ENCODE assay signal across 13 mouse cellular contexts in the genomic region with DNA sequence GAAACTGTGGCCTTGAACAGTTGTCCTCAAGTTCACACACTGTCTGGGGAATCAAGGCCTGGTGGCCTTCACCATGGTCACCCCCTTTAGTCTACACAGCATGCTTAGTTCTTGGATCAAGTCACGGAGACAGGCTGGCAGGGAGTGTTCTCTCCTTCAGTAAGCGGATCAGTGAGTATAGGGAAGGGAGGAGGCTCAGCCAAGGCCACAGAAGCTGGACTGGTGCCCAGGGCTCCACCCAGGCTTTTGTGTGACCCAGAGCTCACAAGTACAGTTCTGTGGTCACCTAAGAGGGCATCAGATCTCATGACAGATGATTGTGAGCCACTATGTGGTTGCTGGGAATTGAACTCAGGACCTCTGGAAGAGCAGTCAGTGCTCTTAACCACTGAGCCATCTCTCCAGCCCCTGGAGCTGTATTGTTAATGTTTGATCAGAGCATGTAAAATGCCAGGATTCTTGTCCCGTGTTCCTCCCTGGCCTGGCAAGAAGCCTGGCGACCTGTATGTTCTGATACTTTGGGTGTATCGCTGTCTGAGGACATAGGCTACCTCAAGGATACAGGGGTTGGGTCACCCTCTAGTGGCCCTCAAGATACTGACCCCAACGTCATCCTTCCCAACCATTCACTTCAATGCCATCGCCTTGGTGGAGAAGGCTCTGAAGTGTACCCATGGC. TPM values are rescaled to one million over a fixed set of nuclear protein-coding genes. Genes with fewer than 3 reads are reported as not detected.
DNase-seq lines count a peak whose midpoint lies in the region; ATAC-seq and TF ChIP-seq lines count a peak whose summit lies in the region.
"Had no signal": no experiment of that assay in that cellular context is flagged by ENCODE, and none has a peak within 500 bp of the region (broad histone marks: within the 10 kb centered on the region; RNA-seq: fewer than 3 reads in every experiment).

No protein-coding gene starts in this region.

- WGBS in kidney, adult 2 months, result 39% methylated on average over 7 of the region's 7 CpGs
- 80% methylated on average over 7 of the region's 7 CpGs for WGBS in midbrain, postnatal 0 days

- no peak overlapping the region for H3K27ac ChIP-seq in kidney, adult 2 months (ENCODE audit: insufficient read depth, low read depth, low read length)
- H3K27ac ChIP-seq in midbrain, postnatal 0 days (ENCODE audit: low read depth, low read length), result no peak overlapping the region
- H3K27ac ChIP-seq: hindbrain, embryonic 15.5 days; midbrain, embryonic 12.5 days had no signal

- no peaks in the 10 kb centered on the region for H3K36me3 ChIP-seq in kidney, adult 2 months (ENCODE audit: control insufficient read depth, insufficient read depth, low read length)
- peaks cover under 1% of the 10 kb centered on the region; the same call in 1 of the 2 replicates for H3K36me3 ChIP-seq in midbrain, postnatal 0 days (ENCODE audit: insufficient read depth, low read length)

- peak; percentile 68 for DNase-seq in kidney, adult 2 months
- DNase-seq in kidney, postnatal 10 days, result no peak
- DNase-seq in MN1 (ENCODE audit: low spot score), result peak; percentile 28
- peak; percentile 42 to 63 for DNase-seq in adrenal gland, postnatal 4 days (ENCODE audit: low spot score in 2 of 2)
- no peak for DNase-seq in midbrain, postnatal 0 days (ENCODE audit: low spot score)
- DNase-seq in gastrocnemius, postnatal 36 days, result no peak
- no peak for DNase-seq in thymus, postnatal 0 days (ENCODE audit: low spot score)

- H3K27me3 ChIP-seq in kidney, adult 2 months (replicated peaks; ENCODE audit: control insufficient read depth, insufficient read depth, low read length), result no peaks in the 10 kb centered on the region
- H3K27me3 ChIP-seq in midbrain, postnatal 0 days (ENCODE audit: insufficient read depth, low read length), result peaks cover 5% of the 10 kb centered on the region; the same call in 1 of the 2 replicates

- H3K9me3 ChIP-seq in midbrain, postnatal 0 days (ENCODE audit: low read length), result no peaks in the 10 kb centered on the region
- H3K9me3 ChIP-seq: heart, embryonic 12.5 days; hindbrain, embryonic 15.5 days; midbrain, embryonic 12.5 days had no signal

- no peak overlapping the region for H3K9ac ChIP-seq in midbrain, postnatal 0 days (replicated peaks; ENCODE audit: low read length, poor library complexity, severe bottlenecking)
- H3K9ac ChIP-seq: heart, embryonic 12.5 days; hindbrain, embryonic 15.5 days; midbrain, embryonic 12.5 days had no signal

- no peaks in the 10 kb centered on the region; the same call in 1 of the 2 replicates for H3K4me1 ChIP-seq in kidney, adult 2 months (ENCODE audit: control insufficient read depth, insufficient read depth, low read length)
- H3K4me1 ChIP-seq in midbrain, postnatal 0 days (ENCODE audit: insufficient read depth, low read length), result no peaks in the 10 kb centered on the region
- H3K4me1 ChIP-seq: hindbrain, embryonic 15.5 days had no signal

- intact Hi-C loops in gastrocnemius, postnatal 36 days (cut with DNase I), result no loop called here

- H3K4me2 ChIP-seq in midbrain, postnatal 0 days (ENCODE audit: low read depth, low read length, poor library complexity, severe bottlenecking), result no peak overlapping the region
- H3K4me2 ChIP-seq: heart, embryonic 12.5 days; hindbrain, embryonic 15.5 days; midbrain, embryonic 12.5 days had no signal

- 0 out of 2 replicates have a peak, but pooled peaks have one; percentile 5 for TF ChIP-seq CTCF in kidney, adult 2 months (conservative IDR thresholded peaks at IDR 0.05; ENCODE audit: insufficient read depth, insufficient read length, low read depth, low read length)
- TF ChIP-seq CTCF in midbrain, postnatal 0 days (IDR thresholded peaks at IDR 0.05), result no peak

- ATAC-seq in megakaryocyte-erythroid progenitor cell, adult 5-6 weeks (replicated peaks; ENCODE audit: low FRiP score, low TSS enrichment, poor library complexity, severe bottlenecking), result peak; percentile 43
- ATAC-seq in midbrain, postnatal 0 days (ENCODE audit: low FRiP score), result no peak
- ATAC-seq: CD4-positive, CD25-positive, alpha-beta regulatory T cell, adult 4 months had no signal

- no peak for TF ChIP-seq POLR2A in kidney, adult 2 months (IDR thresholded peaks at IDR 0.05; ENCODE audit: low read depth, low read length)

- H3K4me3 ChIP-seq in kidney, adult 2 months (ENCODE audit: insufficient read depth, low read depth, low read length), result no peak overlapping the region
- H3K4me3 ChIP-seq in midbrain, postnatal 0 days (ENCODE audit: low read depth, low read length), result no peak overlapping the region
- H3K4me3 ChIP-seq: erythroblast, embryonic 14.5 days; heart, embryonic 12.5 days; hindbrain, embryonic 15.5 days; midbrain, embryonic 12.5 days had no signal

RNA-seq across cellular contexts. Expression of gene Mrto4, which starts 10.7 kb away (rescaled TPM):
- 16.3 and 21.2 TPM in 2 replicates for polyA plus RNA-seq in kidney, adult 2 months (2012; rRNA removed)
- total RNA-seq in adrenal gland, postnatal 4 days (2021), result 10 to 100 TPM; 71.0 to 71.8 TPM
- total RNA-seq in megakaryocyte-erythroid progenitor cell, adult 5-6 weeks (2014; fragmentation: Nextera tagmentation), result 200 and 273 TPM in 2 replicates
- 118 and 136 TPM in 2 replicates for total RNA-seq in megakaryocyte-erythroid progenitor cell, adult 5-6 weeks (2017)
- total RNA-seq in midbrain, postnatal 0 days (2014; rRNA removed), result 32.0 and 36.1 TPM in 2 replicates
- 68.3 and 75.0 TPM in 2 replicates for polyA plus RNA-seq in midbrain, postnatal 0 days (2015; fragmentation: Nextera tagmentation; extraction: Ambion mirVana)
- 10 to 100 TPM; 32.4 to 33.0 TPM for total RNA-seq in gastrocnemius, postnatal 36 days (2021)
- polyA plus RNA-seq in thymus, postnatal 0 days (2015; fragmentation: Nextera tagmentation; extraction: Ambion mirVana), result 115 and 116 TPM in 2 replicates

RNA-seq across cellular contexts. Expression of gene Emc1, which starts 10.7 kb away (rescaled TPM):
- 29.2 and 31.4 TPM in 2 replicates for polyA plus RNA-seq in kidney, adult 2 months (2012; rRNA removed)
- total RNA-seq in adrenal gland, postnatal 4 days (2021), result 10 to 100 TPM; 53.9 to 58.1 TPM
- 30.4 and 34.5 TPM in 2 replicates for total RNA-seq in megakaryocyte-erythroid progenitor cell, adult 5-6 weeks (2014; fragmentation: Nextera tagmentation)
- 23.9 and 55.9 TPM in 2 replicates for total RNA-seq in megakaryocyte-erythroid progenitor cell, adult 5-6 weeks (2017)
- 70.3 and 78.3 TPM in 2 replicates for total RNA-seq in midbrain, postnatal 0 days (2014; rRNA removed)
- 49.3 and 50.3 TPM in 2 replicates for polyA plus RNA-seq in midbrain, postnatal 0 days (2015; fragmentation: Nextera tagmentation; extraction: Ambion mirVana)
- 10 to 100 TPM; 28.2 to 29.1 TPM for total RNA-seq in gastrocnemius, postnatal 36 days (2021)
- polyA plus RNA-seq in thymus, postnatal 0 days (2015; fragmentation: Nextera tagmentation; extraction: Ambion mirVana), result 16.8 and 17.8 TPM in 2 replicates

RNA-seq across cellular contexts. Expression of gene Ubr4, which starts 10.7 kb away (rescaled TPM):
- polyA plus RNA-seq in kidney, adult 2 months (2012; rRNA removed), result 129 and 168 TPM in 2 replicates
- total RNA-seq in adrenal gland, postnatal 4 days (2021), result 100 to 1,000 TPM; 114 to 124 TPM
- total RNA-seq in megakaryocyte-erythroid progenitor cell, adult 5-6 weeks (2014; fragmentation: Nextera tagmentation), result 164 and 201 TPM in 2 replicates
- total RNA-seq in megakaryocyte-erythroid progenitor cell, adult 5-6 weeks (2017), result 78.1 and 79.4 TPM in 2 replicates
- total RNA-seq in midbrain, postnatal 0 days (2014; rRNA removed), result 164 and 176 TPM in 2 replicates
- polyA plus RNA-seq in midbrain, postnatal 0 days (2015; fragmentation: Nextera tagmentation; extraction: Ambion mirVana), result 59.8 and 63.6 TPM in 2 replicates
- total RNA-seq in gastrocnemius, postnatal 36 days (2021), result 10 to 100 TPM; 91.3 to 94.0 TPM
- 44.9 and 50.7 TPM in 2 replicates for polyA plus RNA-seq in thymus, postnatal 0 days (2015; fragmentation: Nextera tagmentation; extraction: Ambion mirVana)

RNA-seq across cellular contexts. Expression of gene Akr7a5, which starts 31.2 kb away (rescaled TPM):
- polyA plus RNA-seq in kidney, adult 2 months (2012; rRNA removed), result 245 and 280 TPM in 2 replicates
- total RNA-seq in adrenal gland, postnatal 4 days (2021), result 10 to 100 TPM; 63.6 to 67.5 TPM
- total RNA-seq in megakaryocyte-erythroid progenitor cell, adult 5-6 weeks (2014; fragmentation: Nextera tagmentation), result 32.1 and 33.8 TPM in 2 replicates
- total RNA-seq in megakaryocyte-erythroid progenitor cell, adult 5-6 weeks (2017), result 8.8 and 14.8 TPM in 2 replicates
- total RNA-seq in midbrain, postnatal 0 days (2014; rRNA removed), result 45.0 and 65.4 TPM in 2 replicates
- polyA plus RNA-seq in midbrain, postnatal 0 days (2015; fragmentation: Nextera tagmentation; extraction: Ambion mirVana), result 64.4 and 65.6 TPM in 2 replicates
- 10 to 100 TPM; 32.8 to 33.3 TPM for total RNA-seq in gastrocnemius, postnatal 36 days (2021)
- 68.9 and 75.5 TPM in 2 replicates for polyA plus RNA-seq in thymus, postnatal 0 days (2015; fragmentation: Nextera tagmentation; extraction: Ambion mirVana)

RNA-seq across cellular contexts. Expression of gene Pqlc2, which starts 31.2 kb away (rescaled TPM):
- 63.3 and 71.7 TPM in 2 replicates for polyA plus RNA-seq in kidney, adult 2 months (2012; rRNA removed)
- 10 to 100 TPM in 1 of 2 experiments, 1 to 10 TPM in 1; 9.8 to 10.6 TPM for total RNA-seq in adrenal gland, postnatal 4 days (2021)
- 2.3 and 3.1 TPM in 2 replicates for total RNA-seq in megakaryocyte-erythroid progenitor cell, adult 5-6 weeks (2014; fragmentation: Nextera tagmentation)
- total RNA-seq in megakaryocyte-erythroid progenitor cell, adult 5-6 weeks (2017), result 4.0 and 6.6 TPM in 2 replicates
- 19.3 and 26.5 TPM in 2 replicates for total RNA-seq in midbrain, postnatal 0 days (2014; rRNA removed)
- 10.9 and 15.2 TPM in 2 replicates for polyA plus RNA-seq in midbrain, postnatal 0 days (2015; fragmentation: Nextera tagmentation; extraction: Ambion mirVana)
- 1 to 10 TPM; 5.4 to 5.7 TPM for total RNA-seq in gastrocnemius, postnatal 36 days (2021)
- 13.5 and 14.5 TPM in 2 replicates for polyA plus RNA-seq in thymus, postnatal 0 days (2015; fragmentation: Nextera tagmentation; extraction: Ambion mirVana)

Comparison
In these comparisons a context has a peak if more than half of its experiments do, and no peak if none do; other contexts are left out.
1. DNase-seq: peak in kidney, adult 2 months (single experiment), MN1 (single experiment) and adrenal gland, postnatal 4 days (2 of 2); none in kidney, postnatal 10 days (single experiment), midbrain, postnatal 0 days (single experiment), gastrocnemius, postnatal 36 days (0 of 2) and thymus, postnatal 0 days (single experiment).